Mouse (Mus musculus) limb, embryonic 14.5 days (tissue): Measurements from ENCODE around the gene Ccdc85b. TPM values are rescaled to one million over a fixed set of nuclear protein-coding genes. Genes with fewer than 3 reads are reported as not detected.

Experiments used
- ATAC-seq: fragments of 200-750 bp; cut with Nextera tagmentation; 2 replicates; pipeline ENCODE4 v1.8.0; 2017; ENCODE audit warnings: low read depth, moderate number of reproducible peaks, moderate TSS enrichment; ENCODE audit not compliant: low FRiP score
- DNase-seq: peaks from one replicate; pipeline ENCODE4 v3.0.0-alpha.2; 2015; ENCODE audit warnings: low spot score
- H3K27ac ChIP-seq: fragments of 300-500 bp; sonication (generic); replicated peaks from 2 replicates; pipeline ENCODE4 v1.5.1; 2014; ENCODE audit warnings: low read depth, mild to moderate bottlenecking, low read length, moderate library complexity, mixed read lengths
- H3K27me3 ChIP-seq: fragments of 300-500 bp; sonication (generic); 2 replicates; pipeline ENCODE4 v1.6.1; 2014; ENCODE audit warnings: low read length, mixed read lengths; ENCODE audit not compliant: control insufficient read depth, insufficient read depth
- H3K36me3 ChIP-seq: fragments of 300-500 bp; sonication (generic); 2 replicates; pipeline ENCODE4 v1.6.1; 2014; ENCODE audit warnings: mild to moderate bottlenecking, low read length, moderate library complexity, mixed read lengths; ENCODE audit not compliant: control insufficient read depth, insufficient read depth
- H3K4me1 ChIP-seq: fragments of 300-500 bp; sonication (generic); 2 replicates; pipeline ENCODE4 v1.6.1; 2014; ENCODE audit warnings: antibody characterized with exemption, low read length, mixed read lengths; ENCODE audit not compliant: control insufficient read depth, insufficient read depth
- H3K4me2 ChIP-seq: fragments of 300-500 bp; sonication (generic); replicated peaks from 2 replicates; pipeline ENCODE4 v1.6.1; 2014; ENCODE audit warnings: low read depth, mild to moderate bottlenecking, low read length, moderate library complexity; ENCODE audit not compliant: severe bottlenecking
- H3K4me3 ChIP-seq: fragments of 300-500 bp; sonication (generic); replicated peaks from 2 replicates; pipeline ENCODE4 v1.5.1; 2014; ENCODE audit warnings: low read length
- H3K9ac ChIP-seq: fragments of 300-500 bp; sonication (generic); 2 replicates; pipeline ENCODE4 v1.6.1; 2014; ENCODE audit warnings: mild to moderate bottlenecking, low read depth, low read length, moderate library complexity; ENCODE audit not compliant: severe bottlenecking
- H3K9me3 ChIP-seq: fragments of 300-500 bp; sonication (generic); 2 replicates; pipeline ENCODE4 v1.6.1; 2016; ENCODE audit warnings: low read length; ENCODE audit not compliant: control insufficient read depth
- POLR2A ChIP-seq: fragments of 200-500 bp; IDR thresholded peaks from 2 replicates; pipeline ENCODE4 v1.8.0; 2012; ENCODE audit warnings: inconsistent platforms, mild to moderate bottlenecking, moderate library complexity, borderline replicate concordance; ENCODE audit not compliant: insufficient read depth, insufficient read length; ENCODE audit errors: extremely low read depth
- WGBS: fragments of 180-500 bp; shearing (Covaris S2); extraction: QIAGEN DNeasy Blood & Tissue Kit; methylation state at CpG from one replicate; pipeline ENCODE4 v1.1.7; 2014; 5-methylcytosine and 5-hydroxymethylcytosine counted together
- polyA plus RNA-seq, 2 experiments: library from polyadenylated mRNA; depleted of rRNA in 1 of 2; stranded (reverse) in 1 of 2; unstranded in 1 of 2; fragments of >200 nt; fragmentation: Nextera tagmentation in 1 of 2; extraction: Ambion mirVana in 1 of 2; gene quantifications; 2 replicates each; pipeline versions ENCODE4 v1.2.1 to v1.2.3; 2012 to 2014

Gene Ccdc85b
- polyA plus RNA-seq, 2 experiments: 6.5 to 6.9 TPM

DNA sequence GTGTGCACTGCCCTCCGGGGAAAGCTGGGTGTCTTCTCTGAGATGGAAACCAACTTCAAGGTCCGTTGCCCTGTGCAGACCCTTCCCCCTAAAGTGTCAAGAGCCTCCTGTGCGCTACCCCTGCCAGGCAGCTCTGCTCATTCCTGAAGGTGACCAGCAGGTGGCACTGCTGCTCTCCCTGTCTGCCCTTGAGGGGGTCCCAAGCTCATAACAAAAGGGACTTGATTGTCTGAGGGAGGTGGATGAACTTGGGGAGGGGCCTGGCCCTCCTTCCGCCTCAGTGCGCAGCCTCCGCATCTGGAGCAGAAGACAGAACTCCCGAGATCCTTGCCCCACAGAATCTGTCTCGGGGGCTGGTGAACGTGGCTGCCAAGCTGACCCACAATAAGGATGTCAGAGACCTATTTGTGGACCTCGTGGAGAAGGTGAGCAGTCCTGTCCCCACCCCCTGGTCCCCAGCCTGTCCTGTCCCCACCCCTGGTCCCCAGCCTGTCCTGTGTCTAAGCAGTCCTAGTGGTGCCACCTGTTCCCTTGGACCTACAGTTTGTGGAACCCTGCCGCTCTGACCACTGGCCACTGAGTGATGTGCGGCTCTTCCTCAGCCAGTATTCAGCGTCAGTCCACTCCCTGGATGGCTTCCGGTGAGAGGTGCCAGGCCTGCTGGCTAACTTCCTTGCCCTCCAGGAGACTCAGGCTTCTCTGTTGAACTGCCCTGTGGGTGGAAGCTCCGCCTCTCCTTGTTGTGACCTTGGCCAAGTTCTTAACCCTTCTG is 6.3 kb upstream of the Ccdc85b start:
- peaks cover 67% of the 10 kb centered on the region for H3K36me3 ChIP-seq
- WGBS: 45% methylated on average over 15 of the region's 15 CpGs

DNA sequence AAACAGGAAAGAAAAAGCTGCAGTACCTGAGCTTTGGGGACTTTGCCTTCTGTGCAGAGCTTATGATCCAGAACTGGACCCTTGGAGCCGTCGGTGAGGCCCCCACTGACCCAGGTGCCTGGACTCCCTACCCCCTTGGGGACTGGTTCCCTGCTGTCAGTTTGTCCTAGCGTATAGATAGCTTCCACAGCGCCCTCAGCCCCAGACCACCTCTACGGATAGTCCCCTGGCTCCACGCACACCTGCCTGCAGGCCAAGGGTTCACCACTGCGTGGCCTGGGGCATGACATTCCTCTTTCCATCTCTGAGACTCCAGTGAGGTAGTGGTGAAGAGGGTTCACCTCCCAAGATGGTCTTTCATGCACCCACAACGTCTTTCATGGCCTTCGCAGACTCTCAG is 5.5 kb upstream of the Ccdc85b start:
- H3K4me1 ChIP-seq: peaks cover 12% of the 10 kb centered on the region
- H3K9ac ChIP-seq: no peak overlapping the region
- ATAC-seq: no peak
- no peak overlapping the region for H3K4me3 ChIP-seq
- no peak for TF ChIP-seq POLR2A
- no peak overlapping the region for H3K27ac ChIP-seq
- peaks cover 65% of the 10 kb centered on the region for H3K36me3 ChIP-seq
- H3K4me2 ChIP-seq: no peak overlapping the region
- H3K27me3 ChIP-seq: no peaks in the 10 kb centered on the region
- no peak for DNase-seq
- H3K9me3 ChIP-seq: no peaks in the 10 kb centered on the region
- WGBS: 88% methylated on average over 9 of the region's 9 CpGs

More for the DNA sequence above, 6.3 kb upstream of the Ccdc85b start:
- Histone ChIP-seq H3K27ac (no peak overlapping the region), H3K4me1 (peaks cover 12% of the 10 kb centered on the region), H3K4me3 (peak overlapping the region; percentile 18), H3K27me3 (no peaks in the 10 kb centered on the region), H3K9ac (peak overlapping the region; percentile 45), H3K9me3 (no peaks in the 10 kb centered on the region), H3K4me2 (peak overlapping the region; percentile 39)
- DNase-seq (peak; percentile 80), ATAC-seq (peak; percentile 41; the same call in 1 of the 2 replicates)
- TF ChIP-seq POLR2A: no peak

GRCm38 (mm10) chr19:5461411-5461810 is 3.7 kb upstream of the Ccdc85b start:
- ATAC-seq (no peak), DNase-seq (no peak)
- H3K27ac ChIP-seq: no peak overlapping the region
- 91% methylated on average over 6 of the region's 6 CpGs for WGBS
- TF ChIP-seq POLR2A: no peak
- H3K9ac ChIP-seq: peak overlapping the region; percentile 62
- H3K4me1 ChIP-seq: peaks cover 17% of the 10 kb centered on the region
- no peaks in the 10 kb centered on the region for H3K27me3 ChIP-seq
- peak overlapping the region; percentile 93 for H3K4me2 ChIP-seq
- peak overlapping the region; percentile 75 for H3K4me3 ChIP-seq
- peaks cover 48% of the 10 kb centered on the region for H3K36me3 ChIP-seq
- no peaks in the 10 kb centered on the region for H3K9me3 ChIP-seq

- Histone ChIP-seq H3K9ac (peak within 1 kb of the TSS; percentile 62), H3K27ac (no peak within 1 kb of the TSS), H3K4me3 (peak within 1 kb of the TSS; percentile 75), H3K27me3 (no peaks in the 10 kb centered on the region), H3K4me1 (peaks cover 26% of the 10 kb centered on the region), H3K9me3 (no peaks in the 10 kb centered on the region), H3K36me3 (peaks cover 38% of the 10 kb centered on the region), H3K4me2 (peak within 1 kb of the TSS; percentile 93)
- peak; percentile 82 for ATAC-seq
- DNase-seq: peak; percentile 89
- under 1% methylated on average over 32 of the region's 32 CpGs for WGBS
- TF ChIP-seq POLR2A: peak; percentile 92; the same call in 1 of the 2 replicates
Observed at GRCm38 (mm10) chr19:5460465-5460911, 2.8 kb upstream of the Ccdc85b start, which contains the start of gene Fibp. Gene Fibp (plus strand): TSS chr19:5460615.

DNA sequence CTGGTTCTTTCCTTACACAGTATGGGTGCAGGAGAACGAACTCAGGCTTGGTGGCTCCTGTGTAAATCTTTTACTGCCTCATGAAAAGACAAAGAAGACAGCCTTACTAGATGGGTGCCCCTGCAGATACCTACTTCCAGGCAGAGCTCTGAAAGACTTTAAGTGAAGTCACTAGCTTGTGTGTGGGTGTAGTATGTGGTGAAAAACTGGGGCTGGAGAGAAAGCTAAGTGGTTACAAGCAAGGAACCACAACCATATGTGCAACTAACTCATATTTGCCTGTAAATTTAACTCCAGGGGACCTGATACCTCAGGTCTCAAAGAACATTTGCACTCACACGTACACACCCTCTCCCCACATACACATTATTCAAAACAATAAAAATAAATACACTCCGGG is 2.2 kb upstream of the Ccdc85b start:
- no peak for ATAC-seq
- no peaks in the 10 kb centered on the region for H3K27me3 ChIP-seq
- peaks cover 33% of the 10 kb centered on the region for H3K36me3 ChIP-seq
- H3K9me3 ChIP-seq: no peaks in the 10 kb centered on the region
- peak overlapping the region; percentile 62 for H3K9ac ChIP-seq
- H3K4me2 ChIP-seq: peak overlapping the region; percentile 93
- H3K27ac ChIP-seq: no peak overlapping the region
- TF ChIP-seq POLR2A: no peak
- peaks cover 26% of the 10 kb centered on the region for H3K4me1 ChIP-seq
- WGBS: 18% methylated on average over 3 of the region's 3 CpGs
- no peak for DNase-seq
- peak overlapping the region; percentile 75 for H3K4me3 ChIP-seq
